Mouse (Mus musculus): ENCODE results near the gene Ssr4. TPM values are rescaled to one million over a fixed set of nuclear protein-coding genes. Genes with fewer than 3 reads are reported as not detected.

The Ssr4 gene
- polyA plus RNA-seq, 1 experiment from 2014 or later = 124 TPM

DNA sequence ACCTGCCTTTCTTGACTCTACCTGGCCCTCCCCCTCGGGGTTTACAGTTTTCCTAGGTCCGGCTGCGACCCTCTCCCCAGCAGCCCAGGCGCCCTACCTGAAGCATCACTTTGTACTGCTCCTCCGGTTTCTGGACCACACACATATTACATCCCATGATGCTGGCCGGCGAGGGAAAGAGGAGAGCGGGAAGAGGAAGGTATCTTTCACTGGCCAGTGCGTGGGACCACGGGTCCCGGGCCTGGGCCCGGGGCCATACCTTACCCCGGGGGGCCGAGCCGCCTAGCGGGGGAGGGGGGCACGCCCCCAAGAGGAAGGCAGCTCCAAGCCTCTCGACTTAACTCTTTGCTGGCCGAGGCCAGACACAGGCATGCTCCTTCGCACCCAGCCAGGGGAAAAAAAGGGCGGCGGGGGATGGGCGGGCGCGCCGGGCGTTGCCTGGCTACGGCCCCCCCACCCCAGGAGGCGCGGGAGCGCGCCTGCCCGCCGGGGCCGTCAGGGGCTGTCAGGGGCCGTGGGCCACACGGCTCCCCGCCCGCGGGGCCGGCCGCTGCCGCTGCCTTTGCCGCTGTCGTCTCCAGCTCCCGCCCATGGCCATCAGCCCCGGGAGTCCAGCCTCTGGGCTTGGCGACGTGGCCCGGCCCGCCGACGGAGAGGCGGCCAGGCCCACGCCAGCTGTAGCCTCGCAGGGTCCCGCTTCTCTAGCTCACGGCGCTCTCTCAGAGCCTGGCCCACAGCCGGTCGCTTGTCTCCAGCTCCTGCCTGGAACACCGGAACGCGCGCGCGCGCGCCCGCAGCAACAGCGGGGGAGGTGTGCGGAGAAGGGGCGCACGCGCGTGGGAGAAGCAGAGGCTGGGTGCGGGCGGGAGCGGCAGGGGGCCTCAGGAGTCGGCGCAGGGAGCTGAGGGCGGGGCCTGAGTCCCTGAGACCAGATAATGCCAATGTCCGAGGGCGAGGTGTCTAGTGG is 37.6 kb downstream of the Ssr4 start, which contains the start of gene Pdzd4:
Gene Pdzd4, minus strand, starts transcription at position 785 of the 967 bp plus-strand sequence.
- H3K36me3 ChIP-seq (replicated peaks) = no peaks in the 10 kb centered on the region
- peak within 1 kb of the TSS; percentile 87 for H3K27ac ChIP-seq
- H3K27me3 ChIP-seq (ENCODE audit: poor library complexity, severe bottlenecking) = peaks cover 43% of the 10 kb centered on the region
- 16% methylated on average over 63 of the region's 84 CpGs for WGBS
- peaks cover 23% of the 10 kb centered on the region for H3K4me1 ChIP-seq
- H3K9me3 ChIP-seq = no peaks in the 10 kb centered on the region
- DNase-seq (ENCODE audit: extremely low spot score, low spot score) = peak; percentile 41
- peak within 1 kb of the TSS; percentile 65 for H3K4me3 ChIP-seq

DNA sequence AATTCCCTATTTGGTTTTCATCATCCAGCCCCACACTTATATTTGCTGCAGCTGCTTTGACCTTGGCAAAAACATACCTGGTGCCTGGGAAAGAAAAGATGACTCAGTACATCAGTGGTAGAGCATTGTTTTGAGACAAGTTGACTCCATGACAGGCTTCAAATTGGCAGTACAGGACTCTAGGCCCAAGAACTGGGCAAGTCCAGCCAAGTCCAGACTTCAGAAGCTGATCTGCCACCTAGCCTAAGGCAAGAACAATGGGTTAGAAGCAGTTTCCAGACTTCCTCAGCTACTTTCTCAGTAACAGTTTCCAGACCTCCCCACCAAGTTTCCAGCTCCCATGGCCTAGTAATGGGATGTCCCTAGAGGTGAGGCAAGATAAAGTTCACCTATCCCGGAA is 48.9 kb downstream of the Ssr4 start:
- Histone ChIP-seq H3K27me3 (ENCODE audit: poor library complexity, severe bottlenecking) (no peaks in the 10 kb centered on the region), H3K4me3 (no peak overlapping the region), H3K36me3 (replicated peaks) (no peaks in the 10 kb centered on the region), H3K9me3 (no peaks in the 10 kb centered on the region), H3K4me1 (no peaks in the 10 kb centered on the region), H3K27ac (no peak overlapping the region)
- 96% methylated on average over 1 of the region's 1 CpGs for WGBS
- no peak for DNase-seq (ENCODE audit: extremely low spot score, low spot score)

DNA sequence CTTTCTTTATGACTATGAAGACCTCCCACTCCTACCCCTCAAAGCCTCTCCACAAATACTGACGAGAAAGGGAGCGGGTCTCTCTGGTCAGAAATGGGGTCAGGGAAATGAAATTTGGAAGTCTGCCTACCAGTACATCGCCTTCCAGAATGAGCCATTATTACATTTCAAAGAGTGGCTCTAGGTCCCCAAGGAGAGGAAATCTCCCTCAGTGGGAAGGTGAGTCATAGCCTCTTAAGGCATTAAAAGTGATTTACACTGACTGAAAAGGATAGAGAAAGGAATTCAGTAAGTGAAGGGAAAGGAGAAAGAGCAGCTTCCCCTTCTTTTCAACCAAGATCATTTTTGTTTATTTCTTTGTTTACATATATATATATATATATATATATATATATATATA is 49.9 kb downstream of the Ssr4 start:
- 92% methylated on average over 3 of the region's 3 CpGs for WGBS
- Histone ChIP-seq H3K4me3 (no peak overlapping the region), H3K27ac (no peak overlapping the region), H3K4me1 (no peaks in the 10 kb centered on the region), H3K36me3 (replicated peaks) (no peaks in the 10 kb centered on the region), H3K9me3 (no peaks in the 10 kb centered on the region), H3K27me3 (ENCODE audit: poor library complexity, severe bottlenecking) (no peaks in the 10 kb centered on the region)
- no peak for DNase-seq (ENCODE audit: extremely low spot score, low spot score)

Other genes with a start within 250 kb of the Ssr4 start
- 38.3 and 40.8 TPM in 2 replicates for gene Dusp9, start 147.6 kb upstream of the Ssr4 start, polyA plus RNA-seq (2016; fragmentation: Nextera tagmentation; extraction: Ambion mirVana)
- gene Pnck, start 126.9 kb upstream of the Ssr4 start, polyA plus RNA-seq (2016; fragmentation: Nextera tagmentation; extraction: Ambion mirVana) = 6.6 and 8.9 TPM in 2 replicates
- 4.6 and 5.2 TPM in 2 replicates for gene Slc6a8, start 113.9 kb upstream of the Ssr4 start, polyA plus RNA-seq (2016; fragmentation: Nextera tagmentation; extraction: Ambion mirVana)
- 150 and 162 TPM in 2 replicates for gene Bcap31, start 70.9 kb upstream of the Ssr4 start, polyA plus RNA-seq (2016; fragmentation: Nextera tagmentation; extraction: Ambion mirVana)
- 9.2 and 10.1 TPM in 2 replicates for gene Abcd1, start 70.4 kb upstream of the Ssr4 start, polyA plus RNA-seq (2016; fragmentation: Nextera tagmentation; extraction: Ambion mirVana)
- not detected in 2 replicates for gene Plxnb3, start 29.9 kb upstream of the Ssr4 start, polyA plus RNA-seq (2016; fragmentation: Nextera tagmentation; extraction: Ambion mirVana)
- 0.97 and 1.2 TPM in 2 replicates for gene Srpk3, start 12.6 kb upstream of the Ssr4 start, polyA plus RNA-seq (2016; fragmentation: Nextera tagmentation; extraction: Ambion mirVana)
- 173 and 177 TPM in 2 replicates for gene Idh3g, start 131 bp upstream of the Ssr4 start, polyA plus RNA-seq (2016; fragmentation: Nextera tagmentation; extraction: Ambion mirVana)
- 0.66 and 0.81 TPM in 2 replicates for gene Pdzd4, start 37.9 kb downstream of the Ssr4 start, polyA plus RNA-seq (2016; fragmentation: Nextera tagmentation; extraction: Ambion mirVana)
- 0.16 TPM in 1 of 2 replicates, not detected in the other for gene Avpr2, start 105.1 kb downstream of the Ssr4 start, polyA plus RNA-seq (2016; fragmentation: Nextera tagmentation; extraction: Ambion mirVana)
- gene L1cam, start 109.1 kb downstream of the Ssr4 start, polyA plus RNA-seq (2016; fragmentation: Nextera tagmentation; extraction: Ambion mirVana) = 3.0 and 5.0 TPM in 2 replicates
- 2.0 and 3.2 TPM in 2 replicates for gene Arhgap4, start 134.8 kb downstream of the Ssr4 start, polyA plus RNA-seq (2016; fragmentation: Nextera tagmentation; extraction: Ambion mirVana)
- gene Naa10, start 134.9 kb downstream of the Ssr4 start, polyA plus RNA-seq (2016; fragmentation: Nextera tagmentation; extraction: Ambion mirVana) = 171 and 175 TPM in 2 replicates
- 17.3 and 18.7 TPM in 2 replicates for gene Renbp, start 143.8 kb downstream of the Ssr4 start, polyA plus RNA-seq (2016; fragmentation: Nextera tagmentation; extraction: Ambion mirVana)
- gene Hcfc1, start 179.3 kb downstream of the Ssr4 start, polyA plus RNA-seq (2016; fragmentation: Nextera tagmentation; extraction: Ambion mirVana) = 83.4 and 89.9 TPM in 2 replicates
- gene Irak1, start 236.9 kb downstream of the Ssr4 start, polyA plus RNA-seq (2016; fragmentation: Nextera tagmentation; extraction: Ambion mirVana) = 56.6 and 63.3 TPM in 2 replicates

Measured in forebrain, embryonic 10.5 days (tissue).